Mouse (Mus musculus) limb, embryonic 12.5 days (tissue): Measurements from ENCODE around the gene Snd1. TPM values are rescaled to one million over a fixed set of nuclear protein-coding genes. Genes with fewer than 3 reads are reported as not detected.

Experiments used
- ATAC-seq: fragments of 200-750 bp; cut with Nextera tagmentation; 2 replicates; pipeline ENCODE4 v1.8.0; 2017; ENCODE audit warnings: low read depth, moderate TSS enrichment; ENCODE audit not compliant: insufficient number of reproducible peaks, insufficient read depth, low FRiP score, low TSS enrichment
- H3K27ac ChIP-seq: fragments of 300-500 bp; sonication (generic); 2 replicates; pipeline ENCODE4 v1.5.1; 2016; ENCODE audit warnings: mild to moderate bottlenecking, moderate library complexity
- H3K27me3 ChIP-seq: fragments of 300-500 bp; sonication (generic); 2 replicates; pipeline ENCODE4 v1.6.1; 2016; ENCODE audit warnings: mild to moderate bottlenecking, moderate library complexity
- H3K36me3 ChIP-seq: fragments of 300-500 bp; sonication (generic); 2 replicates; pipeline ENCODE4 v1.6.1; 2016; ENCODE audit warnings: mild to moderate bottlenecking, moderate library complexity
- H3K4me1 ChIP-seq: fragments of 300-500 bp; sonication (generic); replicated peaks from 2 replicates; pipeline ENCODE4 v1.6.1; 2016
- H3K4me2 ChIP-seq: fragments of 300-500 bp; sonication (generic); 2 replicates; pipeline ENCODE4 v1.6.1; 2016; ENCODE audit warnings: mild to moderate bottlenecking, moderate library complexity
- H3K4me3 ChIP-seq: fragments of 300-500 bp; sonication (generic); replicated peaks from 2 replicates; pipeline ENCODE4 v1.5.1; 2016; ENCODE audit warnings: mild to moderate bottlenecking
- H3K9ac ChIP-seq: fragments of 300-500 bp; sonication (generic); replicated peaks from 2 replicates; pipeline ENCODE4 v1.6.1; 2016; ENCODE audit warnings: mild to moderate bottlenecking, moderate library complexity
- H3K9me3 ChIP-seq: fragments of 300-500 bp; sonication (generic); 2 replicates; pipeline ENCODE4 v1.6.1; 2016; ENCODE audit warnings: mild to moderate bottlenecking, moderate library complexity
- WGBS: fragments of 180-500 bp; shearing (Covaris S2); methylation state at CpG from one replicate; pipeline ENCODE4 v1.1.7; 2016; 5-methylcytosine and 5-hydroxymethylcytosine counted together
- polyA plus RNA-seq: library from polyadenylated mRNA; unstranded; fragments of >200 nt; fragmentation: Nextera tagmentation; extraction: Ambion mirVana; gene quantifications from 2 replicates; pipeline ENCODE4 v1.2.1, GENCODE M21; 2016

Snd1 gene
- polyA plus RNA-seq, 1 experiment from 2014 or later, result 136 TPM

DNA sequence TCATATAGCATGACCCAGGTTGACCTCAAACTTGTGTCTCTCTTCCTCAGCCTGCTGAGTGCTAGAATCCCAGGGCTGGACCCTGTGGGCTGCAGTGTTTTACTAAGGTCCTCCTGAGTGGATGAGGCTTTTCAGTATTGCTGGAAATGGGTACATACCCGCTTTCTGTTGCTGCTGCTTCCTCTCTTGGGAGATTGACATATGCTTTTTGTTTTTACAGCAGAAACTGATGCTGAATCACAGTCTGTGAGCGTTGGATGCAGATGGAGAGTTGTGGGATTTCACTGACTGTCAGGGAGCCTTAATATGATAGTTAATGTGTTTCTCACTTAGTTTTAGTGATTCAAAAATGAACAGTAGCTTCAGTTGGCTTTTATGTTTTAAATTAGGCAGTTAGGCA lies 11.5 kb downstream of the Snd1 start:
- H3K9ac ChIP-seq, result no peak overlapping the region
- H3K36me3 ChIP-seq, result peaks cover 39% of the 10 kb centered on the region
- 83% methylated on average over 2 of the region's 2 CpGs for WGBS
- H3K4me1 ChIP-seq, result peaks cover 36% of the 10 kb centered on the region
- no peaks in the 10 kb centered on the region for H3K27me3 ChIP-seq
- H3K4me2 ChIP-seq, result no peak overlapping the region
- no peak overlapping the region for H3K27ac ChIP-seq
- no peaks in the 10 kb centered on the region for H3K9me3 ChIP-seq
- no peak for ATAC-seq
- no peak overlapping the region for H3K4me3 ChIP-seq

- Histone ChIP-seq H3K36me3 (peaks cover 37% of the 10 kb centered on the region), H3K27ac (no peak overlapping the region), H3K4me1 (peaks cover 31% of the 10 kb centered on the region), H3K9ac (no peak overlapping the region), H3K4me3 (no peak overlapping the region), H3K4me2 (no peak overlapping the region), H3K9me3 (no peaks in the 10 kb centered on the region), H3K27me3 (no peaks in the 10 kb centered on the region)
- 84% methylated on average over 7 of the region's 7 CpGs for WGBS
- ATAC-seq, result no peak
These were observed 12.0 kb downstream of the Snd1 start for GRCm38 (mm10) chr6:28486905-28487304.

DNA sequence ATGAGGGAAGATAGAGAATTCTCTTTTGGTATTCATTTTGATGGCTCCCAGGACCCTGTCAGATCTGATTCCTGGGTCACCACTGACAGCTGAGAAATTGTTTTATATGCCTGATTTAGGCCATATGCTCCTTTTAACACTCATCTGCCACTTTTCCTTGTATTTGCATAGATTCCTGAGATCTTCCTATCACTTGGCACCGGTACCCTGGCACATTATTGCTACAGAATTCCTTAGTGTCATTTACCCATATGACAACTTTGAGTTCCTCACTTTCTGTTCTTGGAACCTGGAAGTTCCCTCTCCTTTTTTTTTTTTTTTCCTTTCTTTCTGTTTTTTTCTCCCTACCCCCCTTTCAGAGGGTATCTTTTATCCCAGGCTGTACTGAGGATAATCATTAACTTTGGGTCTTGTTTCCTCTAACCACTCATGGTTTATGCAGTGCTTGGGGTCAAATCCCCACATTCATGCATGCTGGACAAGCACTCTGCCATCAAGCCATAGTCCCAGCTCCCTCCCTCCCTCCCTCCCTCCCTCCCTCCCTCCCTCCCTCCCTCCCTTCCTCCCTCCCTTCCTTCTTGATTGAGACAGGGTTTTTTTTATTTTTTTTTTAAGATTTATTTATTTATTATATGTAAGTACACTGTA lies 13.4 kb downstream of the Snd1 start:
- no peak overlapping the region for H3K4me3 ChIP-seq
- H3K4me1 ChIP-seq, result peaks cover 19% of the 10 kb centered on the region; the same call in 1 of the 2 replicates
- H3K9ac ChIP-seq, result no peak overlapping the region
- 79% methylated on average over 1 of the region's 1 CpGs for WGBS
- ATAC-seq, result no peak
- H3K9me3 ChIP-seq, result no peaks in the 10 kb centered on the region
- no peaks in the 10 kb centered on the region for H3K27me3 ChIP-seq
- peaks cover 47% of the 10 kb centered on the region for H3K36me3 ChIP-seq
- no peak overlapping the region for H3K27ac ChIP-seq
- H3K4me2 ChIP-seq, result no peak overlapping the region

- Histone ChIP-seq H3K4me3 (no peak overlapping the region), H3K4me2 (no peak overlapping the region), H3K27ac (no peak overlapping the region), H3K36me3 (peaks cover 51% of the 10 kb centered on the region), H3K9me3 (no peaks in the 10 kb centered on the region), H3K9ac (no peak overlapping the region), H3K4me1 (peaks cover 10% of the 10 kb centered on the region; the same call in 1 of the 2 replicates), H3K27me3 (no peaks in the 10 kb centered on the region)
- ATAC-seq, result no peak
- 80% methylated on average over 5 of the region's 5 CpGs for WGBS
These were observed 15.7 kb downstream of the Snd1 start for GRCm38 (mm10) chr6:28490612-28491011.

DNA sequence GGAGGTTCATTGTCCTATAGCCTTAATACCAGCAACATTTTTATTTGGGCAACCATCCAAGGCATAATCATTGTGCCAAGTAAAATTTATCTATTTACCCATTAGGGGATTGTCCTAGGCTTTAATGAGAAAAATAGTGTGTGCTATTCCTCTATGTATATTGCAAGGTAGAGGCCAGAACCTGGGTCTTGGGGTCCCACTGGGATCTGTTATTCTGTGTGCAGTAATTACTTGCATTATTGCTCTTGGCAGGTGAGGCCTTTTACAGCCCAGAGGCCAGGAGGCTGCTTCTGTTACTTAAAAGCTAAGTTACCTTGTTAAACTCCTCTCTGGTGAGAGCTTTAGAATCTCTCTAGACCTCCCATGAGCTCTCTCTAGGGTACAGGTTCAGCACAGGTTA lies 16.3 kb downstream of the Snd1 start:
- Histone ChIP-seq H3K36me3 (peaks cover 51% of the 10 kb centered on the region), H3K4me1 (peaks cover 6% of the 10 kb centered on the region; the same call in 1 of the 2 replicates), H3K27me3 (no peaks in the 10 kb centered on the region)

DNA sequence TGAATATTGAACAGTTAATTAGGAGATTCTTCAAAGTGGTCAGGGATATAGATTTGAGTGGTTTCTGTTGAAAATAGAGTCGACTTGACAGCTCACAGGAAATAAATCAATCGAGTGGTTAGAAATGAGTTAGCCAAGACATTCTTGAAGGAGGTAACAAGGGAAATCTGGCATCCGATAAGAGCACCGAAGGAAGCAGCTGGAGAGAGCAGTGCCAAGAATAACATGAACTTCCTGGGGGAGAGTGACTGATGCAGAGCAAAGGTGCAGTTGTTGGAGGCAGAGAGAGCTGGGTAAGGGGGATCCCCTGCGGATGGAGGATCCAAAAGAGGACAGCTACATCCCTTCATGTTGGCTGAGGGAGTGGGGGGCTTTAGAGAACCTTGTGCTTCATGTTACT lies 22.9 kb downstream of the Snd1 start:
- WGBS, result 82% methylated on average over 5 of the region's 5 CpGs

More for the DNA sequence above, 16.3 kb downstream of the Snd1 start:
- Histone ChIP-seq H3K9me3 (no peaks in the 10 kb centered on the region), H3K9ac (no peak overlapping the region), H3K27ac (no peak overlapping the region), H3K4me2 (no peak overlapping the region), H3K4me3 (no peak overlapping the region)
- ATAC-seq, result peak; percentile 42; the same call in 1 of the 2 replicates

GRCm38 (mm10) chr6:28502576-28502975 lies 27.6 kb downstream of the Snd1 start:
- H3K4me2 ChIP-seq, result no peak overlapping the region
- no peak overlapping the region for H3K27ac ChIP-seq
- H3K9ac ChIP-seq, result no peak overlapping the region
- H3K27me3 ChIP-seq, result no peaks in the 10 kb centered on the region
- H3K36me3 ChIP-seq, result peaks cover 10% of the 10 kb centered on the region; the same call in 1 of the 2 replicates
- no peaks in the 10 kb centered on the region for H3K9me3 ChIP-seq
- ATAC-seq, result no peak
- H3K4me1 ChIP-seq, result peaks cover 8% of the 10 kb centered on the region; the same call in 1 of the 2 replicates
- 91% methylated on average over 7 of the region's 7 CpGs for WGBS
- H3K4me3 ChIP-seq, result no peak overlapping the region

More for the DNA sequence above, 22.9 kb downstream of the Snd1 start:
- H3K4me1 ChIP-seq, result no peaks in the 10 kb centered on the region
- no peaks in the 10 kb centered on the region for H3K27me3 ChIP-seq
- H3K9ac ChIP-seq, result no peak overlapping the region
- no peak overlapping the region for H3K4me2 ChIP-seq
- no peak overlapping the region for H3K4me3 ChIP-seq
- no peak overlapping the region for H3K27ac ChIP-seq
- H3K36me3 ChIP-seq, result peaks cover 17% of the 10 kb centered on the region
- no peaks in the 10 kb centered on the region for H3K9me3 ChIP-seq
- ATAC-seq, result no peak

DNA sequence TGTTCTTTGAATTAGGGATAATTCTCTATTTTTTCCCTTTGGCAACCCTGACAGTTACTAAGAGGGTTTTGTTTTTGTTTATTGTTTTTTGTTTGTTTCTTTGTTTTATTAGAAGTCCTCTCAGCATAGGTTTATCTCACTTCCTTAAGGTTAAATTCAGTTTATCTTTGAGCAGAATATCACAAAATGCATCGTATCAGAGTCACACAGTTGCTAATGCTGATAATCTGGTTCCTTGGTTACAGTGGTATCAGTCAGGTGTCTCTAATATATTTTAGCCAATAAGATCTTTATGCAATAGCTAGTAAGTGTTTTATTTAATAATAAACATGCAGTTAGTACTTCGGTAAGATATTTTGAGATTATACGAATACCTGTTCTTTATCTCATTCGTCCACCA lies 28.2 kb downstream of the Snd1 start:
- H3K27me3 ChIP-seq, result no peaks in the 10 kb centered on the region
- no peak overlapping the region for H3K4me3 ChIP-seq
- peaks cover 10% of the 10 kb centered on the region; the same call in 1 of the 2 replicates for H3K36me3 ChIP-seq
- ATAC-seq, result no peak
- no peak overlapping the region for H3K27ac ChIP-seq
- no peak overlapping the region for H3K9ac ChIP-seq
- 94% methylated on average over 4 of the region's 4 CpGs for WGBS
- H3K4me2 ChIP-seq, result no peak overlapping the region
- H3K9me3 ChIP-seq, result no peaks in the 10 kb centered on the region
- peaks cover 11% of the 10 kb centered on the region; the same call in 1 of the 2 replicates for H3K4me1 ChIP-seq

- no peak for ATAC-seq
- Histone ChIP-seq H3K4me3 (no peak overlapping the region), H3K4me1 (peaks cover 12% of the 10 kb centered on the region; the same call in 1 of the 2 replicates), H3K27ac (no peak overlapping the region), H3K9ac (no peak overlapping the region), H3K4me2 (no peak overlapping the region), H3K27me3 (no peaks in the 10 kb centered on the region), H3K9me3 (no peaks in the 10 kb centered on the region), H3K36me3 (peaks cover 7% of the 10 kb centered on the region; the same call in 1 of the 2 replicates)
- WGBS, result 91% methylated on average over 7 of the region's 7 CpGs
These were observed 29.7 kb downstream of the Snd1 start for GRCm38 (mm10) chr6:28504611-28505010.

GRCm38 (mm10) chr6:28507759-28508158 lies 32.8 kb downstream of the Snd1 start:
- Histone ChIP-seq H3K27ac (no peak overlapping the region), H3K9me3 (no peaks in the 10 kb centered on the region), H3K4me1 (peaks cover 12% of the 10 kb centered on the region; the same call in 1 of the 2 replicates), H3K4me2 (no peak overlapping the region), H3K36me3 (peaks cover 14% of the 10 kb centered on the region), H3K27me3 (no peaks in the 10 kb centered on the region), H3K4me3 (no peak overlapping the region), H3K9ac (no peak overlapping the region)
- ATAC-seq, result no peak
- WGBS, result 58% methylated on average over 4 of the region's 4 CpGs

- peaks cover 62% of the 10 kb centered on the region for H3K36me3 ChIP-seq
- H3K4me1 ChIP-seq, result no peaks in the 10 kb centered on the region
- no peaks in the 10 kb centered on the region for H3K9me3 ChIP-seq
- no peak overlapping the region for H3K4me3 ChIP-seq
- ATAC-seq, result no peak
- H3K27me3 ChIP-seq, result no peaks in the 10 kb centered on the region
- 96% methylated on average over 3 of the region's 3 CpGs for WGBS
- no peak overlapping the region for H3K27ac ChIP-seq
- no peak overlapping the region for H3K4me2 ChIP-seq
- H3K9ac ChIP-seq, result no peak overlapping the region
These were observed 39.3 kb downstream of the Snd1 start for GRCm38 (mm10) chr6:28514195-28514594.

- 94% methylated on average over 4 of the region's 4 CpGs for WGBS
- ATAC-seq, result no peak
- Histone ChIP-seq H3K4me3 (no peak overlapping the region), H3K27ac (no peak overlapping the region), H3K27me3 (no peaks in the 10 kb centered on the region), H3K36me3 (peaks cover 69% of the 10 kb centered on the region), H3K4me2 (no peak overlapping the region), H3K9ac (no peak overlapping the region), H3K4me1 (no peaks in the 10 kb centered on the region), H3K9me3 (no peaks in the 10 kb centered on the region)
These were observed 40.0 kb downstream of the Snd1 start for GRCm38 (mm10) chr6:28514830-28515350.
